Mouse (Mus musculus) thymus, adult 2 months (tissue): ENCODE measurements around the gene Tenm2.

ENCODE experiments used
- CTCF ChIP-seq: fragments of 200-500 bp; IDR thresholded peaks from 2 replicates; pipeline ENCODE4 v1.5.1; 2012; ENCODE audit warnings: mild to moderate bottlenecking, control low read depth, low read length, moderate library complexity, borderline replicate concordance; ENCODE audit not compliant: control insufficient read depth, poor library complexity, insufficient read depth; ENCODE audit errors: extremely low read depth
- POLR2A ChIP-seq: fragments of 200-500 bp; IDR thresholded peaks from 2 replicates; pipeline ENCODE4 v1.6.1; 2012; ENCODE audit warnings: mild to moderate bottlenecking, low read length, control low read depth, moderate library complexity; ENCODE audit not compliant: control insufficient read depth, poor library complexity, insufficient read depth; ENCODE audit errors: extremely low read depth

- TF ChIP-seq POLR2A (no peak), CTCF (no peak)
Measured at GRCm38 (mm10) chr11:36113326-36113725, 1122.4 kb downstream of the Tenm2 start.
